Mouse (Mus musculus): ENCODE measurements around the gene H6pd.

Gene H6pd

DNA sequence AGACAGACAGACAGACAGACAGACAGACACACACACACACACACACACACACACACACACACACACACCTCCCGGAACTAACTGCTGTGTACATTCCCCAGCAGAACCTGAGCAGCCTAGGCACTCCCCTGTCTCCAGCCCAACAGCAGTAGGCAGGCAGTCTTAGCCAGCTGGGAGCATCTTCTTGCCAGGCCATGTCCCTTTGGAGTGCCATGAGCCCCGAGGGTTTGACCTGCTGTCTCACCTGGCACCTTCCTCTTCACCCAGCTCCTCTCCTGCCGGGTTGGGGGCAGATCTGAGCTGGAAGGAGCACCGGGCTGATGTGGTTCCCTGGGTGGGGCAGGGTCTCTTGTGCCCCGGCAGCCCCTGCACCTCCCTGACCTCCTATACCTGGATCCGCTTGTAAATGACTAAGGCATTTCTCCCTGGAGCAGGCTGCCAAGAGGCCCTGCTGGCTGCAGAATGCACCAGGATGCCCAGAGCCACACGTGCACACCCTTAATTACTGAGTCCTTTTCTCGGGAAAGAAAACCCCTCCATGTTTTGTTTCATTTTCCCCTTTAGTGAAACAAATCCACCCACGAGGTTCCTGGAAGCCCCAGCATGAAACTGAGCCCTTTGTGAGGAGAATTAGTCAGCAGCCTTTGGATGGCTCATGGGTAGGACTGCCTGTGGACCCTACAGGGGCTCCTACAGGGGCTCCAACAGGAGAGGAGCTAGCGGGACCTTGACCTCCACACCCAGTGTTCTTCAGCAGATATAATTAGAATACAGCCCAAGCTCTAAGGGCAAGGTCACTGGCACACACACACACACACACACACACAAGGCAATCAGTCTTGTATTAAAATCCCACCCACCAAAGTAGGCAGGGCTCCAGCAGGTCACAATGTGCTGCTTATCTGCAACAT lies 65.7 kb downstream of the H6pd start:
- DNase-seq (ENCODE audit: low spot score): no peak

- DNase-seq (ENCODE audit: low spot score): no peak
These were observed 67.6 kb downstream of the H6pd start for GRCm38 (mm10) chr4:149941067-149941755.

GRCm38 (mm10) chr4:149938701-149939100 lies 70.1 kb downstream of the H6pd start:
- DNase-seq (ENCODE audit: low spot score): no peak

DNA sequence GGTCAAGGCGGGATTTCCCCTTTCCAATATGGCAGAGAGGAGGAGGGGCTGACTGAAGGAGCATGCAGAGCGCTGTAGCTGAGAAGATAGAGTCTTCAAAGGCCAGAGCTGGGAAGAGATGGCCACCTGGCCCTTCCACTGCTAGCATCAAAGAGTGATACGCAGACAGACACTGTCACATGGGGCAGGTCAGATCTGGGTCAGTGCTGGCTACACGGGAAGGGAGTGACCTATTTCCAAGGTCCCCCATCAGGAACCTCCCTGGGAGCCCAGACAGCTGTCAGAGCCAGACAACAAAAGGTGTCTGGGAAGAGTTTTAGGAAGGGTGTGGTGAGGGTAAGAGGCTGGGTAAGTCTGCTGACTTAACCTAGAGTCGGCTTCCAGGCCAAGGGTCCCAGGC lies 71.9 kb downstream of the H6pd start:
- no peak for DNase-seq (ENCODE audit: low spot score)

DNA sequence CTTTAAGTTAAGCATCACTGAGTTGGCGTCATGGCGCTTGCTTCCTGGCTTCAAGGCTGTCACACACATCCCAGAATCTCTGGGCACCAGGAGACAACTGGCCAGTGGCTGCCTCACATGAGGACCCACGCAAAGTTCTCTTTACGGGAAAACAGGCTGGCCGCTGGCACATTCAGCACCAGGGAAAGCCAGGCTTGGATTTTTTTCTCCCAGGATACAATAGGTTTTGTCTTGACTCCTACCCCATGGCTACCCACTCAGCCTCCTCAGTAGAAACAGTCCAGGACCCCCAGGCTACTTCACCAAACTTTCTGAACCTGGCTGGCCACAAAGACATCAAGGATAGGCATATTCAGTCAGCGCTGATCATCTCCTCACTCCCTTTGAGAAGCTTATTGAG lies 73.4 kb downstream of the H6pd start:
- DNase-seq (ENCODE audit: low spot score): no peak

DNA sequence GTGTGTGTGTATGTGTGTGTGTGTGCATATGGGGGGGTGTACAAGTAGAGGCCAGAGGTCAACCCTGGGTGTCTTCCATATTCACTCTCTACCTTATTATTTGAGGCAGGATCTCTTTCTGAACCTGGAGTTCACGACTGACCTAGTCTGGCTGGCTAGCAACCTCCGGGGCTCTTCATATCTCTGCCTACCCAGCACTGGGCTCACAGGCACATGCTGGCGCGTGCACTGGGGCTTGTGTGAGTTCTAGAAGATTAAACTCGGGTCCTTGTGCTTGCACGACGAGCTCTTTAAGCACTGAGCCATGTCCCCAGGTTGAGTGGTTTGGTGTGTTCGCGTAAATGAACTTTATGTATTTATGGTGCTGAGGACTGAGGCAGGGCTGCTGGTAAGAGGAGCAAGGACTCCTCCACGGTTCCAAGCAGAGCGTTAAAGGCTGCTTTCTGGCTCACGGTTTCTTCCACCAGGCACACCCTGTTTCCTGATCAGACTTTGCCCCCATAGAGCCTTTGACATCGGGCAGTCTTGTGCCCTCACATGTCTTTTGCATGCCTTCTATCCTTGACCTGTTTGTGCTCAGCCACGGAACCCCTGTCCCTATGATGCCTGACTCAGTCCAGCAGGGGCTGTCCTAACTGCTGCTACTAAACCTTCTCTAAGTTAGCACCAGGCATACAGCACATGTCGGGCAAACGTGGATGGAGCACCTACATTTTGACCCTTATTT lies 75.1 kb downstream of the H6pd start:
- DNase-seq (ENCODE audit: low spot score): no peak

- DNase-seq (ENCODE audit: low spot score): no peak
These were observed 75.8 kb downstream of the H6pd start for GRCm38 (mm10) chr4:149933025-149933424.

DNA sequence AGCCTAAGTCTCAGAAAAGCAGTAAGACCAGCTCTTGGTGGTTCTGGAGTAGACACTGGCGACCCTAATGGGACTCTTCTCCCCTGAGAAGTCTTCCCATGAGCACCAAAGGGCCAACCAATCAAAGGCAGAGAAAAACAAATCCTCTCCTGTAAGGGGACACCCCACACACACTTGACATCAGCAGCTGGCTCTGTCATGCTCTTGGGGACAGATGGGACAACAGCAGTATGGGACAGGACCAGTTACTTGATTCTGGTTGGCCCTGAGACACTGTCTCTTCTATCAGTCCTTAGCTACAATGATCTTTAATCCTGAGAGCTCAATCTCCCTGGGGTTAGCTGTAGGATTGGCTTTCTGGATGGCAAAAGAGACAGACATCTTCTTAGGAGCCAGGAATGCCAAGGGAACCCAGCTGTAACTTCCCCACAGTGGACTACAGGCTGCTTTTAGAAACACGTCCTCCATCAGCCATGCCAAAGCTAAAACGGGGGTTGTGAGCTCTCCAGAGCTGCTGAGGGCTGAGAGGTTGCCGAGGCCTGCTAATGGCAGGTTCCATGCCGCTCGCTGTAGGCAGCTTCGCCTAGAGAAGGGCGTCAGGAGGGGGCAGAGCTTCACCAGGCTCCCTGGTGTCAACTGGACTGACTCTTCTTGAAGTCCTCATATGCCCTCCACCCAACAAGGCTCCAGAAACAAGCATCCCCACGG lies 76.6 kb downstream of the H6pd start:
- no peak for DNase-seq (ENCODE audit: low spot score)

DNA sequence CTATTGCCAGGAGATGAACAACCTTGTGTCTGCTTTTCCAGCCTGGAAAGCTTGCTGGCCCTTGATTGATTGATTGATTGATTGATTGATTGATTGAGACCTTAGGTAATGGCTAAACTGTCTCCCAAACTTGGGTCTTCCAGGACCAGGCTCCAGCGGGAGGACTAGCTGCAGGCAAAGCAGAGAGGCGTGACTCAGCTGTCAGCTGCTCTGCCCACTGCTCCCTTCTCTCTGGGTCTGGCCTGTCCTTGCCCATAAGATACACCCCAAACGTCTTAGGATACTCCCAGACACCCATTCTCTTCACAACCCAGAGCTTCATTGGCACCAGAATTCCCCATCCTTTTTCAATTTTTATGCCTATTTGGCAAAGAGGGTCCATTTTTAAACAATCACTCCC lies 78.1 kb downstream of the H6pd start:
- no peak for DNase-seq (ENCODE audit: low spot score)
